Mouse (Mus musculus): ENCODE data around the gene Chrng. TPM values are rescaled to one million over a fixed set of nuclear protein-coding genes. Genes with fewer than 3 reads are reported as not detected.

Chrng gene
- polyA plus RNA-seq, 1 experiment: not detected

DNA sequence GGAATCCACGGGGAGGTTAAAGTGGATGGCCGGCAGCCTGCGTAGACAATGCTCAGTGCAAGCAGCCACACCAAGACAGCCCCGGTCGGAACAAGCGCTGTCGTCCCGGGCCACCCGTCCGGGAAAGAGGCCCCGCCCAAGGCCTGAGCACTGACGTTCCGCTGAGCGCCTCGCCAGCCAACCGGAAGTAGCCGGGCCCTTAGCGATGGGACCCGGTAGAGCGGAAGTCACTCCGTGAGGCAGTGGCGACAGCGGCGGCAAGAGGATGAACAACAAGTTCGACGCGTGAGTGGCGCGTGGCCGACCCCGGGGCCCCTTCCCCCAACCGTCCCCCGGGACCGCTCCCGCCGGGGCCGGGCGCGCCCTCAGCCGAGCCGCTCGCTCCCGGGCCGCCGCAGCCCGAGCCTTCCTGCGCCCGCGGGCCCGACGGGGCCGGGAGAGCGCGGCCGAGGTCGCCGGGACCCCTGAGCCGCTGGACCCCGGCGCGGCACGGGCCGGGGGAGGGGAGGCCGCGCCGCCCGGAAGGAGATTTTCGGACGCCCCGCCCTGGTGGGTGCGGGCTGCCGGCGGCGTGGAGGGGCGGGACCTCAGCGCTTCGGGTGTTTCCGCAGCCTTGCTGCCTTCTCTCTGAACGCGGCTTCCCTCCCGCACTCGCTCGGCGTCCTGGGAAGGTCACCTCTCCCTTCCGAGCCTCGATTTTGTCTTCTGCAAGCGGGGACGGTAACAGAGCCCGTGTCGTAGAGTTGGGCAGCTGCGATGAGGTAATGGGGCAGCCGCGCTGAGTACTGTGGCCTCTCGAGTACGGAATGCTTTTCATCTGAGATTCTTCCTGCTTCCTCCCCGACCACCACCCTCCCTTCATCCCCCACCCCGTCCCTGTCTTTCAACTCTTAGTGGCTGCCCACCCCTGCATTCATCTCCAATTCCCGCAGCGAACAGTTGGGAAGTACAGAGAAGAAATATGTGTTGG is 9.6 kb downstream of the Chrng start, which contains the start of gene Eif4e2:
Gene Eif4e2 (plus strand): TSS at position 180 of the 970 bp plus-strand sequence.
- Histone ChIP-seq H3K4me3 (ENCODE audit: insufficient read depth, low read length) (peak within 1 kb of the TSS; percentile 86), H3K4me1 (ENCODE audit: control insufficient read depth, insufficient read depth, low read length) (peaks cover 3% of the 10 kb centered on the region), H3K27ac (ENCODE audit: insufficient read depth, low read length) (peak within 1 kb of the TSS; percentile 85)
- TF ChIP-seq CTCF (IDR thresholded peaks at IDR 0.05; ENCODE audit: borderline replicate concordance, insufficient read depth, low read length): no peak
- peak; percentile 95 for TF ChIP-seq POLR2A (IDR thresholded peaks at IDR 0.05; ENCODE audit: low read depth, low read length)

DNA sequence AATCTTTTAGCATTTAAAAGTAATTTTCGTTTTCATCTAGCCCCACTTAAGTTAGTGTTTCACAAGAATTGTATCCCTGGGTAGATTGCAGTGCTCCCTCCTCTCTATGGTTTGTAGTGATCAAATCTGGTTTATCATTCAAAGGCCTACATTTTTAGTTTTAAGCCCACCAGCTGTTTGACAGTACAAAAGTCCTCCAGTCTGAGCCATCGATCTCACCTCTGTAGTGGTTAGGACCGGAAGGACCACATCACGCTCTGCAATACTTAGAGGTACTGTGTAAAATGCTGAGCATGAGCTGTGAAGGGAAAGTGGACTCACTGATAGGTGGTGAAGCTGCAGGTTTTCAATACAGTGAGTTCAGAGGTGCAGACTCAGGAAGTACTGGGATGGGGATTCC is 10.3 kb downstream of the Chrng start:
- TF ChIP-seq POLR2A (IDR thresholded peaks at IDR 0.05; ENCODE audit: low read depth, low read length) (0 out of 2 replicates have a peak, but pooled peaks have one; percentile 24), CTCF (IDR thresholded peaks at IDR 0.05; ENCODE audit: borderline replicate concordance, insufficient read depth, low read length) (no peak)
- no peak overlapping the region for H3K27ac ChIP-seq (ENCODE audit: insufficient read depth, low read length)
- peak overlapping the region; percentile 86 for H3K4me3 ChIP-seq (ENCODE audit: insufficient read depth, low read length)
- H3K4me1 ChIP-seq (ENCODE audit: control insufficient read depth, insufficient read depth, low read length): peaks cover 3% of the 10 kb centered on the region

DNA sequence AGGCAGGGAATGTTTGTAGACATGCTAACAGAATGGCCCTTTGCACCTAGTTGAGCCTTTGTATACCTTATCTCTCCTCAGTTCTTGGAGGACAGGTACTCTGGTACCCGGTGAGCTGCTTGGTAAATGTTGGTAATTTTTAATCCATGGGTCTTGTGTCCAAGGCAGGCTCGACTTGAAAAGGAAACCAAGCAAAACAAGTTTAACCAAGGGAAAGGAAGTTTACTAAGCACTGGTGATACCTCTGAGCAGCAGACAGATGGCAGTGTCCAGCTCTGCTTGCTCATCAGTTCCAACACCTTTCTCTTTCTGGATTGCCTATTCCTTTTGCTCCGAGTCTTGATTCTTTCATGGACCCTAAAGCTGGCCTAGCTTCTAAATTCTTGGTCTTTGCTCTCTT is 13.5 kb downstream of the Chrng start:
- TF ChIP-seq CTCF (IDR thresholded peaks at IDR 0.05; ENCODE audit: borderline replicate concordance, insufficient read depth, low read length) (peak; percentile 57; the same call in 1 of the 2 replicates), POLR2A (IDR thresholded peaks at IDR 0.05; ENCODE audit: low read depth, low read length) (no peak)
- Histone ChIP-seq H3K4me1 (ENCODE audit: control insufficient read depth, insufficient read depth, low read length) (peaks cover 3% of the 10 kb centered on the region), H3K4me3 (ENCODE audit: insufficient read depth, low read length) (no peak overlapping the region), H3K27ac (ENCODE audit: insufficient read depth, low read length) (no peak overlapping the region)

DNA sequence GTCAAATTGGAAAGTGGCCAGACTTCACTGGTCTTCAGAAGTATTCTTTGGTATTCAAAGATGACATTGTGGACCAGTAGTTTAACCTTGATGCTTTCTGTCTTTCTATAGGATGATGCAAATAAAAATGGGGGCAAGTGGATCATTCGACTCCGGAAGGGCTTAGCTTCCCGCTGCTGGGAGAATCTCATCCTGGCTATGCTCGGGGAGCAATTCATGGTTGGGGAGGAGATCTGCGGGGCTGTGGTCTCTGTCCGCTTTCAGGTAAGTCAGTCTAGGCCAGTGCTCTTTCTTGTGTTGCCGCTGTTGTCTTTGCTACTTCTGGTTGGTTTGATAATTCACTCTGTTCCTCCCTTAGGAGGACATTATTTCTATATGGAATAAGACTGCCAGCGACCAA is 21.3 kb downstream of the Chrng start:
- H3K4me3 ChIP-seq (ENCODE audit: insufficient read depth, low read length): no peak overlapping the region
- H3K27ac ChIP-seq (ENCODE audit: insufficient read depth, low read length): no peak overlapping the region
- no peaks in the 10 kb centered on the region for H3K4me1 ChIP-seq (ENCODE audit: control insufficient read depth, insufficient read depth, low read length)
- TF ChIP-seq POLR2A (IDR thresholded peaks at IDR 0.05; ENCODE audit: low read depth, low read length): no peak
- TF ChIP-seq CTCF (IDR thresholded peaks at IDR 0.05; ENCODE audit: borderline replicate concordance, insufficient read depth, low read length): no peak

DNA sequence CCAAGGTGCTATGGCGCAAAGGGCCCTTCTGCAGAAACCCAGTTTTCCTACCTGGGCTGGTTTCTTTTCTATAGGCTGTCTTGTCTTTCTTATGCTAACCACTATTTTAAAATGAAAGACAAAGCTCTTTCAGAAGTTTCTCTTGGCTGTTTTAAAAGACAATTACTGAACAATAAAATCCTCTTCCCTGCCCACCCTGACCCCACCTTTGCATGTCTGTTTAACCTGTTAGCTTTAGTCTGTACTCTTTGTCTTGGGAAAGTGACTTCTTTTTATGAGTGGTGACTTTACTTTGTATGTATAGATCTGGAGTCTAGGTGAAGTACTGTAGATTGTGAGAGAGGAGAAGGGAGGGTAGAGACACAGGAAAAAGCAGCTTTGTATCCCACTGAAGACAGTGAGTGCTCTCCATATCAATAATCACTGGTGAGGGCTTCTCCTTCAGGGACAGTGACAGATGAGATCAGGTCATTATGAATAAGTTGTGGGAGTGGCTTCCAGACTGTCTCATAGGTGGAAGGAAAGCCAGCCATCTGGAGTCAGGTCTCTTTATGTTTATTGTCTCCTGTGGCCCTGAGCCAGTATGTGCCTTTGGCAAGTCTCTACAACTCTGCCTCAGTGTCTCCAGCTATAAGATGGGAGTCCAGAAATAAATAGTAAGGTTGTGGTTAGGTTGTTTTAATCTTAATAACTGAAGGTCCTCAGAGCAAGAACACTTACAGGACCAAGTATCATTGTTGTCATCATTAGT is 22.1 kb downstream of the Chrng start:
- Histone ChIP-seq H3K4me3 (ENCODE audit: insufficient read depth, low read length) (no peak overlapping the region), H3K4me1 (ENCODE audit: control insufficient read depth, insufficient read depth, low read length) (no peaks in the 10 kb centered on the region), H3K27ac (ENCODE audit: insufficient read depth, low read length) (no peak overlapping the region)
- no peak for TF ChIP-seq POLR2A (IDR thresholded peaks at IDR 0.05; ENCODE audit: low read depth, low read length)
- TF ChIP-seq CTCF (IDR thresholded peaks at IDR 0.05; ENCODE audit: borderline replicate concordance, insufficient read depth, low read length): no peak

DNA sequence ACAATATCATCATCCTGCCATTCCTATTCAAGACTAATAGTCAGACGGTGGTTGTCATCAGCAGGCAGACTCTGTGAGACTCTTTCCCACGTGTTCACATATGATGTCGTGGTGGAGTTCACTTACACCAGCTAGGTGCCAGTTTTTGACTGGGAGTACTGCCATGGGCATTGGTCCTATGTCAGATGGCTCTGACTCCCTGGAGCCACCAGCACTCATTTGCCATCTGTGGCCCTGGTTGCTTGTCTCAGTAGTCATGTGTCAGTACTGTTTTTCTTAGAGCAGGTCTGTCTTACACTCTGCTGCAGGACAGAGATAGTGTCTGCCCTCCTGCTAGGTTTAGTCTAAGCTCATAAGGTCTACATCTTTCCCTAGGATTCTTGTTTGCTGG is 22.7 kb downstream of the Chrng start:
- no peaks in the 10 kb centered on the region for H3K4me1 ChIP-seq (ENCODE audit: control insufficient read depth, insufficient read depth, low read length)
- TF ChIP-seq POLR2A (IDR thresholded peaks at IDR 0.05; ENCODE audit: low read depth, low read length) (no peak), CTCF (IDR thresholded peaks at IDR 0.05; ENCODE audit: borderline replicate concordance, insufficient read depth, low read length) (no peak)
- no peak overlapping the region for H3K4me3 ChIP-seq (ENCODE audit: insufficient read depth, low read length)
- no peak overlapping the region for H3K27ac ChIP-seq (ENCODE audit: insufficient read depth, low read length)

DNA sequence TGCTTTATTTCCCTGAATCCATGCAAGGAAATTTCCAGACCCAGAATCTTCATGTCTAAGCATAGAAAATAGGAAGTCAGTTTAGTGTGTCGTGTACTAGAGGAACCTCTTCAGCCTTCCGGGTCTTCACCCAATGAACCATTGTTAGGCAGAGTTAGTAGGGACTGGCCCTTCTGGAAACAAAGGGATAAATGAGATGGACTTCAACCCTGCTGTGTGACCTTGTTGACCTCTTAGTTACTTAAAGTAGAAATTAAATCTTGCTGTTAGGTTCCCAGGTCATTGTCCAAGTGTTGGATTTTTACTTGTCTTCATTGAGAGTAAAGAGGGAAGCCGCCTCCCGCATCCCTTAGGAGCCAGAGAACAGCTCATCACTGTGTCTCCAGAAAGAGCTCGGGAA is 26.1 kb downstream of the Chrng start:
- H3K27ac ChIP-seq (ENCODE audit: insufficient read depth, low read length): no peak overlapping the region
- no peaks in the 10 kb centered on the region for H3K4me1 ChIP-seq (ENCODE audit: control insufficient read depth, insufficient read depth, low read length)
- TF ChIP-seq CTCF (IDR thresholded peaks at IDR 0.05; ENCODE audit: borderline replicate concordance, insufficient read depth, low read length) (no peak), POLR2A (IDR thresholded peaks at IDR 0.05; ENCODE audit: low read depth, low read length) (no peak)
- no peak overlapping the region for H3K4me3 ChIP-seq (ENCODE audit: insufficient read depth, low read length)

DNA sequence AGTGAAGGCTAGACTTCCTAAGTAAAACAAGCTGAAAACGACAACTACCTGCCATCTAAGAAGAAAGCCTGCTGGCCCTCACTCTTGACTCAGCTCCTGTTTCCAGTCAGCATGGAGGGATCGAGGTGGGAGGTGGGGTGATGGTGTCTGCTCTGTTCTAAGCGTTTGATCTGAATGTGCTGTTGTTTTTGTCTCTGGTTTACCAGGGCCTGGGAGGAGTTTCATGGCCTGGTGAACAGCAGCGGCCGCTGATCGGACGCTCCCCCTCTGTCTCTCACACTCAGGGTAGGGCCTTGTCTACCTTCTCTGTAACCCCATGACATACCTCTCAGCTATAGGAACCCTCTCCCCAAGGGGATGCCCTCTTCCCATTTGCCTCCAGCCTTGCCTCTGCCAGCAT is 27.7 kb downstream of the Chrng start:
- no peak overlapping the region for H3K27ac ChIP-seq (ENCODE audit: insufficient read depth, low read length)
- H3K4me1 ChIP-seq (ENCODE audit: control insufficient read depth, insufficient read depth, low read length): no peaks in the 10 kb centered on the region
- no peak overlapping the region for H3K4me3 ChIP-seq (ENCODE audit: insufficient read depth, low read length)
- TF ChIP-seq CTCF (IDR thresholded peaks at IDR 0.05; ENCODE audit: borderline replicate concordance, insufficient read depth, low read length) (no peak), POLR2A (IDR thresholded peaks at IDR 0.05; ENCODE audit: low read depth, low read length) (no peak)

DNA sequence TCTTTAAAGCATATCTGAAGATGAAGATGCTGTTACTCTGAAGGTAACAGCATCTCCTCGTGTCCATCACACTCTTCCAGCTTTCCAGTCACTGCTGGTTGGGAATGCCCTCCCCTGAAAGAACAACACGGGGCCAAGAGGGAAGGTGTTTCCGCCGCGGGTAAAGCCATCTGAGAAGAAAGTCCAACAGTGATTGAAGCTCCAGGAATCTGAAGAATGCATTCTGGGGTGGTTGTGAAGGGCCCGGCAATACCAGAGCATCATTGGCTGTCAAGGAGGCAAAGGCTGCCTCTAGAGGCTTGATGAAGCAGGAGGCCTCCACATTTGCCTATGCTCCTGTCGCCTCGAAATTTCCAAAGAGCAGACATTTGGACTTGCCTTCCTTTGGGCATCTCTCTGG is 34.6 kb downstream of the Chrng start:
- Histone ChIP-seq H3K4me3 (ENCODE audit: insufficient read depth, low read length) (no peak overlapping the region), H3K4me1 (ENCODE audit: control insufficient read depth, insufficient read depth, low read length) (peaks cover 4% of the 10 kb centered on the region; the same call in 1 of the 2 replicates), H3K27ac (ENCODE audit: insufficient read depth, low read length) (no peak overlapping the region)
- TF ChIP-seq POLR2A (IDR thresholded peaks at IDR 0.05; ENCODE audit: low read depth, low read length) (no peak), CTCF (IDR thresholded peaks at IDR 0.05; ENCODE audit: borderline replicate concordance, insufficient read depth, low read length) (no peak)
